Mouse (Mus musculus): ENCODE measurements around the gene Cbx3. TPM values are rescaled to one million over a fixed set of nuclear protein-coding genes. Genes with fewer than 3 reads are reported as not detected.

Gene Cbx3
- polyA plus RNA-seq, 1 experiment from 2014 or later: 518 TPM

- no peaks in the 10 kb centered on the region for H3K27me3 ChIP-seq (ENCODE audit: control insufficient read depth, insufficient read depth, low read length)
- peak overlapping the region; percentile 72 for H3K4me3 ChIP-seq (replicated peaks; ENCODE audit: low read depth, low read length)
- peak overlapping the region; percentile 71 for H3K9ac ChIP-seq (replicated peaks; ENCODE audit: low read length)
- peak overlapping the region; percentile 77 for H3K27ac ChIP-seq (replicated peaks; ENCODE audit: low read depth, low read length)
- peak; percentile 79 for DNase-seq
- ATAC-seq (ENCODE audit: low FRiP score, low TSS enrichment): peak; percentile 81
- no peaks in the 10 kb centered on the region for H3K9me3 ChIP-seq (ENCODE audit: control insufficient read depth, low read length)
- H3K36me3 ChIP-seq (ENCODE audit: control insufficient read depth, insufficient read depth, low read length): no peaks in the 10 kb centered on the region
- H3K4me2 ChIP-seq (ENCODE audit: low read length): peak overlapping the region; percentile 70
- H3K4me1 ChIP-seq (ENCODE audit: control insufficient read depth, insufficient read depth, low read length): peaks cover 15% of the 10 kb centered on the region; the same call in 1 of the 2 replicates
- WGBS: 1% methylated on average over 21 of the region's 21 CpGs
Observed at GRCm38 (mm10) chr6:51524321-51524931, 54.3 kb downstream of the Cbx3 start.

DNA sequence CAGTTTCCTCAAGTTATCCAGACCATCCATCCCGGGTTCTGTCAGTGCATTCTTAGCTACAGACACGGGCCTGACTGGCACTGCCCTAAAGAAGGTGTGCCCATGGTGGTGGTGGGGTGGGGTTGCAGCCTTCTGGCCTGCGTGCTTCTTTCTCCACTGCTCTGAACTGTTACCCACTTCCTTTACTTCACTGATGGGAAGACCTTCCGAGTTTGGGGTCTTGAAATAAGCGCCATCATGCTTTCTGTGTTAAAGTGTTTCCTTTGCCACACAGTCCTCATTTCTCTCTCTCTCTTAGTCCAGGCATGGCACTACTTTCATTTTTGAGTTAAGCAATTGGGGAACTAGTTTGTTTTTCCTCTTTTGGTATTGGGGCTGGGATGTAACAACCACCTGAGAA, 54.8 kb downstream of the Cbx3 start:
- H3K4me3 ChIP-seq (replicated peaks; ENCODE audit: low read depth, low read length): peak overlapping the region; percentile 72
- ATAC-seq (ENCODE audit: low FRiP score, low TSS enrichment) (peak; percentile 37; the same call in 1 of the 2 replicates), DNase-seq (no peak)
- H3K4me1 ChIP-seq (ENCODE audit: control insufficient read depth, insufficient read depth, low read length): peaks cover 15% of the 10 kb centered on the region; the same call in 1 of the 2 replicates
- 44% methylated on average over 5 of the region's 5 CpGs for WGBS
- peak overlapping the region; percentile 70 for H3K4me2 ChIP-seq (ENCODE audit: low read length)
- peak overlapping the region; percentile 71; the same call in 1 of the 2 replicates for H3K9ac ChIP-seq (replicated peaks; ENCODE audit: low read length)
- no peak overlapping the region for H3K27ac ChIP-seq (replicated peaks; ENCODE audit: low read depth, low read length)
- no peaks in the 10 kb centered on the region for H3K36me3 ChIP-seq (ENCODE audit: control insufficient read depth, insufficient read depth, low read length)
- no peaks in the 10 kb centered on the region for H3K27me3 ChIP-seq (ENCODE audit: control insufficient read depth, insufficient read depth, low read length)
- H3K9me3 ChIP-seq (ENCODE audit: control insufficient read depth, low read length): no peaks in the 10 kb centered on the region

GRCm38 (mm10) chr6:51529457-51529856, 59.3 kb downstream of the Cbx3 start:
- Histone ChIP-seq H3K27ac (replicated peaks; ENCODE audit: low read depth, low read length) (0 out of 2 replicates have a peak overlapping the region, but pooled peaks have one; percentile 5), H3K36me3 (ENCODE audit: control insufficient read depth, insufficient read depth, low read length) (no peaks in the 10 kb centered on the region), H3K4me1 (ENCODE audit: control insufficient read depth, insufficient read depth, low read length) (peaks cover 15% of the 10 kb centered on the region; the same call in 1 of the 2 replicates), H3K27me3 (ENCODE audit: control insufficient read depth, insufficient read depth, low read length) (no peaks in the 10 kb centered on the region), H3K4me2 (ENCODE audit: low read length) (no peak overlapping the region), H3K9ac (replicated peaks; ENCODE audit: low read length) (no peak overlapping the region), H3K9me3 (ENCODE audit: control insufficient read depth, low read length) (no peaks in the 10 kb centered on the region), H3K4me3 (replicated peaks; ENCODE audit: low read depth, low read length) (no peak overlapping the region)
- ATAC-seq (ENCODE audit: low FRiP score, low TSS enrichment) (no peak), DNase-seq (peak; percentile 51)
- 18% methylated on average over 7 of the region's 7 CpGs for WGBS

Other genes starting within 250 kb of the Cbx3 start
- gene Nfe2l3, start 37.7 kb upstream of the Cbx3 start, polyA plus RNA-seq (2014; fragmentation: Nextera tagmentation; extraction: Ambion mirVana): 8.2 and 9.0 TPM in 2 replicates
- 859 and 918 TPM in 2 replicates for gene Hnrnpa2b1, start 466 bp upstream of the Cbx3 start, polyA plus RNA-seq (2014; fragmentation: Nextera tagmentation; extraction: Ambion mirVana)
- 54.7 and 55.2 TPM in 2 replicates for gene Snx10, start 53.5 kb downstream of the Cbx3 start, polyA plus RNA-seq (2014; fragmentation: Nextera tagmentation; extraction: Ambion mirVana)